Mouse (Mus musculus): ENCODE measurements at regions not wholly inside any gene's neighbourhood (a gene's known extent, or its start where the extent isn't known, plus 50 kb on each side); places are given as distances from the start of the nearest gene placed in this dataset.
A peak's percentile ranks its signal among the peaks of the same experiment; 100 is the strongest.

- no peak for DNase-seq (ENCODE audit: low spot score)
Measured at GRCm38 (mm10) chr6:81586441-81587117, 336.9 kb upstream of the Gcfc2 start.

- DNase-seq (ENCODE audit: low spot score): no peak
Measured at GRCm38 (mm10) chr6:81589727-81590126, 333.7 kb upstream of the Gcfc2 start.

GRCm38 (mm10) chr6:81595926-81596325, 327.5 kb upstream of the Gcfc2 start:
- DNase-seq (ENCODE audit: low spot score): no peak

GRCm38 (mm10) chr6:81608637-81609036, 314.8 kb upstream of the Gcfc2 start:
- no peak for DNase-seq (ENCODE audit: low spot score)

GRCm38 (mm10) chr6:81611980-81612379, 311.5 kb upstream of the Gcfc2 start:
- DNase-seq (ENCODE audit: low spot score): no peak

GRCm38 (mm10) chr6:81618018-81618417, 305.5 kb upstream of the Gcfc2 start:
- DNase-seq (ENCODE audit: low spot score): no peak

GRCm38 (mm10) chr6:81621028-81621427, 302.4 kb upstream of the Gcfc2 start:
- DNase-seq (ENCODE audit: low spot score): no peak

GRCm38 (mm10) chr6:81622714-81623113, 300.8 kb upstream of the Gcfc2 start:
- peak; percentile 25 for DNase-seq (ENCODE audit: low spot score)

GRCm38 (mm10) chr6:81625016-81625415, 298.5 kb upstream of the Gcfc2 start:
- no peak for DNase-seq (ENCODE audit: low spot score)

GRCm38 (mm10) chr6:81633586-81633985, 289.9 kb upstream of the Gcfc2 start:
- no peak for DNase-seq (ENCODE audit: low spot score)

- no peak for DNase-seq (ENCODE audit: low spot score)
Measured at GRCm38 (mm10) chr6:81647615-81648375, 275.7 kb upstream of the Gcfc2 start.

- DNase-seq (ENCODE audit: low spot score): no peak
Measured at GRCm38 (mm10) chr6:81651856-81652255, 271.6 kb upstream of the Gcfc2 start.

GRCm38 (mm10) chr6:81655205-81655604, 268.3 kb upstream of the Gcfc2 start:
- no peak for DNase-seq (ENCODE audit: low spot score)

GRCm38 (mm10) chr6:81660478-81661395, 262.7 kb upstream of the Gcfc2 start:
- DNase-seq (ENCODE audit: low spot score): peak; percentile 24

- DNase-seq (ENCODE audit: low spot score): no peak
Measured at GRCm38 (mm10) chr6:81668944-81669343, 254.5 kb upstream of the Gcfc2 start.

GRCm38 (mm10) chr6:81673316-81673715, 250.2 kb upstream of the Gcfc2 start:
- DNase-seq (ENCODE audit: low spot score): no peak

GRCm38 (mm10) chr6:81697284-81697683, 226.2 kb upstream of the Gcfc2 start:
- no peak for DNase-seq (ENCODE audit: low spot score)

- DNase-seq (ENCODE audit: low spot score): no peak
Measured at GRCm38 (mm10) chr6:81698173-81698572, 225.3 kb upstream of the Gcfc2 start.

GRCm38 (mm10) chr6:81714867-81715266, 208.6 kb upstream of the Gcfc2 start:
- no peak for DNase-seq (ENCODE audit: low spot score)

GRCm38 (mm10) chr6:81716371-81716770, 207.1 kb upstream of the Gcfc2 start:
- no peak for DNase-seq (ENCODE audit: low spot score)

- no peak for DNase-seq (ENCODE audit: low spot score)
Measured at GRCm38 (mm10) chr6:81724601-81725545, 198.6 kb upstream of the Gcfc2 start.

Measured in left cerebral cortex, adult 11 months (tissue).